Mouse (Mus musculus): Measurements from ENCODE around the gene Rhox9. TPM values are rescaled to one million over a fixed set of nuclear protein-coding genes. Genes with fewer than 3 reads are reported as not detected.
"Not testable (repeated sequence)": the region's sequence is repeated elsewhere in the genome, so short reads cannot be mapped to it uniquely, and the experiment has no call there.

Rhox9 gene
- polyA plus RNA-seq (2015; fragmentation: Nextera tagmentation; extraction: Ambion mirVana): 0.14 TPM in 1 of 2 replicates, not detected in the other

GRCm38 (mm10) chrX:37901670-37902069, at the start of gene Rhox9:
Gene Rhox9, minus strand, starts transcription at chrX:37901770.
- not testable (repeated sequence) for DNase-seq (ENCODE audit: low spot score)

DNA sequence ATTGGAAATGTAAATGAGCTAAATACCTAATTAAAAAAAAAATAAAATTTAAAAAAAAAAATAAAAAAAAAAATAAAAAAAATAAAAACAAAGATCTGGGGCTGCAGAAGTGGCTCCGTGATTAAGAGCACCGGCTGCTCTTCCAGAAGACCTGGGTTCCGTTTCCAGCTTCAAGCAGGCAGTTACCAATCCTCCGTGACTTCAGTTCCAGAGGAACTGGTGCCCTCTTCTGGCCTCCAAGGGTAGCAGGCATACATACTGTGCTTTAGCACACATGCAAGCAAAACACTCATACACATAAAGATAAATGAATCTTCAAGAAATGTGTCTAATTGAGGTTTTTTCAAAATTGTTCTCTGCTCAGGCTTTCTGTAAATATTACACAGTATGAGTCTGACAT, 14.7 kb upstream of the Rhox9 start:
- no peak for DNase-seq (ENCODE audit: low spot score)

GRCm38 (mm10) chrX:37908581-37908980, 7.0 kb upstream of the Rhox9 start:
- DNase-seq (ENCODE audit: low spot score): no peak

DNA sequence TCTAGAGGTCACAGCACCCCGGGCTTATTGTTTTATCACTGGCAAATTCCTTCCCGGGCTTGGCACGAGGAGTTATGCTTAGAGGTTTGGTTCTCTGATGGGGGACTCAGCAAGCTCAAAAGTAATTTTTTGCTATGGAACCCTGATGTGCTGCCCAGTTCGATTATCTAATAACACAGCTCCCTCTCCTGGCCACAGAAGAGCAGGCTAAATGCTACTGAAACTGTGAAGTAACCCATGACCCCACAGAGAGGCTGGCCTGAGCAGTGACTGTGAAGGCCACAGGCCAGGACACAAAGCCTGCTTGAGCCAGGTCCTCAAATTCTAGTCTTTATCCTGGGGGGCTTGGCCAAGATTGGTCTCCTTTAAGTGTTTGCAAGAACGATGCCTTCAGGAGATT, 2.2 kb upstream of the Rhox9 start:
- no peak for DNase-seq (ENCODE audit: low spot score)

GRCm38 (mm10) chrX:37897132-37897531, 4.4 kb downstream of the Rhox9 start, which contains the start of gene Rhox7b:
Gene Rhox7b, minus strand, starts transcription at chrX:37897232.
- not testable (repeated sequence) for DNase-seq (ENCODE audit: low spot score)

DNA sequence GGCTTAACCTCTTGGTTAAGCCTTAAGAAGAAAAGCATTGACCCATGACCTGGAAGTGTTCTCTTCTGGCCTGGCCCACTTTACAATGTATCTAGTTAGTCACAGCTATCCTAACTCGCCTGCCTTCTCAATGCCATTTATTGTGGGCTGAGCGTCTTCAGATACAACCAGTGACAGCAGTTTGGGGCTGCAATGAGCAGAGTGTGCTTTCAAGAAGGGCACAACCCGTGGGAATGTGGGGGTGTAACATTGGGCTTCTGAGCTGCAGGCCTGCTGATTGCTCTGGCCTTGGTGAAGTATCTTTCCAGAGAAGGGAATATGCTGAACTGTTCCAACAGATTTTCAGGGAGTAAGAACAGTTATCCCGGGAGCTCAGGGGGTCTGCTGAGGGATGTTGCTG, 22.7 kb downstream of the Rhox9 start, which contains the start of gene Rhox8:
Gene Rhox8 (minus strand): TSS at position 101 of the 400 bp plus-strand sequence.
- DNase-seq (ENCODE audit: low spot score): no peak

DNA sequence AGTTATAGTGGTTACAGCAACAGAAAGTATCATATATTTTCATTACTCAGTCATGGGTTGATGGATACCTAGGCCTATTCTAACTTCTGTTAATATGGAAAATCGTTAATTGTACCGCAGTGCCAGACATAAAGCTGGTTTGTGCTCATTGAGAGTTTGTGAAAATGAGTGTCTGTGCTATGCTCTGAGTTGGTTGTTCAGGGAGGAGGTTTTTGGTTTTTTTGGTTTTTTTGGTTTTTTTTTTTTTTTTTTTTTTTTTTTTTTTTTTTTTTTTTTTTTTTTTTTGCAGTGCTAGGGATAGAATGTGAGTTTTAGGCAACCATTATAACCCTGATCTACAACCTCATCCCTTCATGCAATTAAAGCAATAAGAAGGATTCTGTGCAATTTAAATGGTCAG, 29.9 kb downstream of the Rhox9 start:
- DNase-seq (ENCODE audit: low spot score): no peak

Other genes with a start within 250 kb of the Rhox9 start
- gene Rhox3h, start 233.0 kb downstream of the Rhox9 start, polyA plus RNA-seq (2015; fragmentation: Nextera tagmentation; extraction: Ambion mirVana): not detected in 2 replicates
- not detected in 2 replicates for gene Rhox2h, start 228.5 kb downstream of the Rhox9 start, polyA plus RNA-seq (2015; fragmentation: Nextera tagmentation; extraction: Ambion mirVana)
- gene Rhox5, start 96.9 kb downstream of the Rhox9 start, polyA plus RNA-seq (2015; fragmentation: Nextera tagmentation; extraction: Ambion mirVana): 0.85 and 1.6 TPM in 2 replicates
- 0.17 TPM in 1 of 2 replicates, not detected in the other for gene Rhox6, start 74.9 kb downstream of the Rhox9 start, polyA plus RNA-seq (2015; fragmentation: Nextera tagmentation; extraction: Ambion mirVana)
- not detected in 2 replicates for gene Rhox7a, start 70.1 kb downstream of the Rhox9 start, polyA plus RNA-seq (2015; fragmentation: Nextera tagmentation; extraction: Ambion mirVana)
- not detected in 2 replicates for gene Rhox8, start 22.8 kb downstream of the Rhox9 start, polyA plus RNA-seq (2015; fragmentation: Nextera tagmentation; extraction: Ambion mirVana)
- not detected in 2 replicates for gene Rhox7b, start 4.5 kb downstream of the Rhox9 start, polyA plus RNA-seq (2015; fragmentation: Nextera tagmentation; extraction: Ambion mirVana)
- gene Btg1-ps1, start 117.0 kb upstream of the Rhox9 start, polyA plus RNA-seq (2015; fragmentation: Nextera tagmentation; extraction: Ambion mirVana): not detected in 2 replicates
- gene Btg1-ps2, start 141.3 kb upstream of the Rhox9 start, polyA plus RNA-seq (2015; fragmentation: Nextera tagmentation; extraction: Ambion mirVana): not detected in 2 replicates
- gene Rhox10, start 164.7 kb upstream of the Rhox9 start, polyA plus RNA-seq (2015; fragmentation: Nextera tagmentation; extraction: Ambion mirVana): not detected in 2 replicates
- not detected in 2 replicates for gene Rhox11, start 183.4 kb upstream of the Rhox9 start, polyA plus RNA-seq (2015; fragmentation: Nextera tagmentation; extraction: Ambion mirVana)
- 0.28 TPM in 1 of 2 replicates, not detected in the other for gene Rhox12, start 209.1 kb upstream of the Rhox9 start, polyA plus RNA-seq (2015; fragmentation: Nextera tagmentation; extraction: Ambion mirVana)
- not detected in 2 replicates for gene Rhox13, start 219.4 kb upstream of the Rhox9 start, polyA plus RNA-seq (2015; fragmentation: Nextera tagmentation; extraction: Ambion mirVana)

Data from thymus, postnatal 0 days (tissue).